Mouse (Mus musculus) hindbrain, embryonic 11.5 days (tissue): ENCODE measurements at regions not wholly inside any gene's neighbourhood (a gene's known extent, or its start where the extent isn't known, plus 50 kb on each side); places are given as distances from the start of the nearest gene placed in this dataset.
A peak's percentile ranks its signal among the peaks of the same experiment; 100 is the strongest.

Source experiments
- ATAC-seq: fragments of 200-750 bp; cut with Nextera tagmentation; 2 replicates; pipeline ENCODE4 v1.8.0; 2017; ENCODE audit warnings: mild to moderate bottlenecking, moderate TSS enrichment, moderate library complexity; ENCODE audit not compliant: low FRiP score
- DNase-seq: peaks from one replicate; pipeline ENCODE4 v3.0.0-alpha.2; 2015; ENCODE audit warnings: low spot score
- H3K27ac ChIP-seq: fragments of 300-500 bp; sonication (generic); 2 replicates; pipeline ENCODE4 v1.5.1; 2014; ENCODE audit warnings: mild to moderate bottlenecking, low read depth, low read length
- H3K27me3 ChIP-seq: fragments of 300-500 bp; sonication (generic); 2 replicates; pipeline ENCODE4 v1.6.1; 2014; ENCODE audit warnings: mild to moderate bottlenecking, low read length, moderate library complexity, mixed read lengths; ENCODE audit not compliant: control insufficient read depth, insufficient read depth
- H3K36me3 ChIP-seq: fragments of 300-500 bp; sonication (generic); 2 replicates; pipeline ENCODE4 v1.6.1; 2014; ENCODE audit warnings: mild to moderate bottlenecking, low read length, moderate library complexity, mixed read lengths; ENCODE audit not compliant: control insufficient read depth, insufficient read depth
- H3K4me1 ChIP-seq: fragments of 300-500 bp; sonication (generic); replicated peaks from 2 replicates; pipeline ENCODE4 v1.6.1; 2014; ENCODE audit warnings: low read length, mixed read lengths; ENCODE audit not compliant: control insufficient read depth, insufficient read depth
- H3K4me2 ChIP-seq: fragments of 300-500 bp; sonication (generic); replicated peaks from 2 replicates; pipeline ENCODE4 v1.6.1; 2014; ENCODE audit warnings: mild to moderate bottlenecking, low read depth, low read length
- H3K4me3 ChIP-seq: fragments of 300-500 bp; sonication (generic); 2 replicates; pipeline ENCODE4 v1.5.1; 2014; ENCODE audit warnings: low read depth, low read length
- H3K9ac ChIP-seq: fragments of 300-500 bp; sonication (generic); 2 replicates; pipeline ENCODE4 v1.6.1; 2014; ENCODE audit warnings: low read depth, low read length
- H3K9me3 ChIP-seq: fragments of 300-500 bp; sonication (generic); 2 replicates; pipeline ENCODE4 v1.6.1; 2016; ENCODE audit warnings: low read length; ENCODE audit not compliant: control insufficient read depth
- WGBS: fragments of 180-500 bp; shearing (Covaris S2); extraction: QIAGEN DNeasy Blood & Tissue Kit; methylation state at CpG from one replicate; pipeline ENCODE4 v1.1.7; 2014; 5-methylcytosine and 5-hydroxymethylcytosine counted together

- H3K4me2 ChIP-seq: no peak overlapping the region
- H3K4me3 ChIP-seq: no peak overlapping the region
- no peaks in the 10 kb centered on the region for H3K9me3 ChIP-seq
- WGBS: 81% methylated on average over 2 of the region's 2 CpGs
- no peak for DNase-seq
- no peak overlapping the region for H3K9ac ChIP-seq
- H3K27ac ChIP-seq: no peak overlapping the region
- H3K27me3 ChIP-seq: no peaks in the 10 kb centered on the region
- ATAC-seq: no peak
- H3K36me3 ChIP-seq: no peaks in the 10 kb centered on the region
- H3K4me1 ChIP-seq: no peaks in the 10 kb centered on the region
Measured at GRCm38 (mm10) chr13:101182387-101182786, 349.2 kb upstream of the Slc30a5 start.

- H3K4me2 ChIP-seq: no peak overlapping the region
- ATAC-seq: no peak
- H3K9me3 ChIP-seq: no peaks in the 10 kb centered on the region
- no peak overlapping the region for H3K27ac ChIP-seq
- H3K36me3 ChIP-seq: no peaks in the 10 kb centered on the region
- H3K4me1 ChIP-seq: no peaks in the 10 kb centered on the region
- H3K27me3 ChIP-seq: no peaks in the 10 kb centered on the region
- H3K4me3 ChIP-seq: no peak overlapping the region
- DNase-seq: no peak
- no peak overlapping the region for H3K9ac ChIP-seq
- 83% methylated on average over 8 of the region's 8 CpGs for WGBS
Measured at GRCm38 (mm10) chr13:101175017-101175689, 341.9 kb upstream of the Slc30a5 start.

- Histone ChIP-seq H3K9me3 (no peaks in the 10 kb centered on the region), H3K4me3 (no peak overlapping the region), H3K4me2 (no peak overlapping the region), H3K27me3 (no peaks in the 10 kb centered on the region), H3K27ac (no peak overlapping the region), H3K9ac (no peak overlapping the region), H3K4me1 (no peaks in the 10 kb centered on the region), H3K36me3 (no peaks in the 10 kb centered on the region)
- no peak for ATAC-seq
- WGBS: 61% methylated on average over 2 of the region's 2 CpGs
- peak; percentile 13 for DNase-seq
Measured at GRCm38 (mm10) chr13:101161768-101162167, 328.5 kb upstream of the Slc30a5 start.

GRCm38 (mm10) chr13:101159878-101160277 is 326.7 kb upstream of the Slc30a5 start:
- WGBS: 81% methylated on average over 3 of the region's 3 CpGs

GRCm38 (mm10) chr13:101153760-101154159 is 320.5 kb upstream of the Slc30a5 start:
- H3K4me1 ChIP-seq: no peaks in the 10 kb centered on the region
- ATAC-seq (no peak), DNase-seq (no peak)
- no peak overlapping the region for H3K4me2 ChIP-seq
- H3K4me3 ChIP-seq: no peak overlapping the region
- H3K36me3 ChIP-seq: no peaks in the 10 kb centered on the region
- H3K27me3 ChIP-seq: no peaks in the 10 kb centered on the region
- H3K9me3 ChIP-seq: no peaks in the 10 kb centered on the region
- no peak overlapping the region for H3K27ac ChIP-seq
- no peak overlapping the region for H3K9ac ChIP-seq

More at GRCm38 (mm10) chr13:101159878-101160277, 326.7 kb upstream of the Slc30a5 start:
- H3K9me3 ChIP-seq: no peaks in the 10 kb centered on the region
- H3K9ac ChIP-seq: no peak overlapping the region
- no peak overlapping the region for H3K27ac ChIP-seq
- no peaks in the 10 kb centered on the region for H3K36me3 ChIP-seq
- no peak overlapping the region for H3K4me2 ChIP-seq
- ATAC-seq: no peak
- no peak overlapping the region for H3K4me3 ChIP-seq
- DNase-seq: no peak
- no peaks in the 10 kb centered on the region for H3K4me1 ChIP-seq
- no peaks in the 10 kb centered on the region for H3K27me3 ChIP-seq

GRCm38 (mm10) chr13:101142761-101143160 is 309.5 kb upstream of the Slc30a5 start:
- Histone ChIP-seq H3K9ac (no peak overlapping the region), H3K36me3 (no peaks in the 10 kb centered on the region), H3K27ac (no peak overlapping the region), H3K27me3 (no peaks in the 10 kb centered on the region), H3K4me1 (no peaks in the 10 kb centered on the region), H3K4me2 (no peak overlapping the region), H3K4me3 (no peak overlapping the region), H3K9me3 (no peaks in the 10 kb centered on the region)
- 81% methylated on average over 3 of the region's 3 CpGs for WGBS
- DNase-seq (no peak), ATAC-seq (no peak)

- no peak overlapping the region for H3K4me2 ChIP-seq
- H3K27me3 ChIP-seq: no peaks in the 10 kb centered on the region
- no peaks in the 10 kb centered on the region for H3K4me1 ChIP-seq
- no peaks in the 10 kb centered on the region for H3K36me3 ChIP-seq
- DNase-seq: no peak
- ATAC-seq: no peak
- H3K27ac ChIP-seq: no peak overlapping the region
- no peaks in the 10 kb centered on the region for H3K9me3 ChIP-seq
- H3K9ac ChIP-seq: no peak overlapping the region
- H3K4me3 ChIP-seq: no peak overlapping the region
- 86% methylated on average over 6 of the region's 6 CpGs for WGBS
Measured at GRCm38 (mm10) chr13:101142104-101142735, 309.0 kb upstream of the Slc30a5 start.

- H3K9me3 ChIP-seq: no peaks in the 10 kb centered on the region
- H3K9ac ChIP-seq: no peak overlapping the region
- H3K36me3 ChIP-seq: no peaks in the 10 kb centered on the region
- H3K27ac ChIP-seq: no peak overlapping the region
- DNase-seq: no peak
- no peak overlapping the region for H3K4me3 ChIP-seq
- no peaks in the 10 kb centered on the region for H3K4me1 ChIP-seq
- H3K27me3 ChIP-seq: no peaks in the 10 kb centered on the region
- H3K4me2 ChIP-seq: no peak overlapping the region
- 87% methylated on average over 3 of the region's 3 CpGs for WGBS
- ATAC-seq: no peak
Measured at GRCm38 (mm10) chr13:101129466-101129865, 296.2 kb upstream of the Slc30a5 start.

- Histone ChIP-seq H3K4me2 (no peak overlapping the region), H3K4me1 (no peaks in the 10 kb centered on the region), H3K9me3 (no peaks in the 10 kb centered on the region), H3K27ac (no peak overlapping the region), H3K9ac (no peak overlapping the region), H3K36me3 (no peaks in the 10 kb centered on the region), H3K27me3 (no peaks in the 10 kb centered on the region), H3K4me3 (no peak overlapping the region)
- DNase-seq (no peak), ATAC-seq (no peak)
- WGBS: 85% methylated on average over 2 of the region's 2 CpGs
Measured at GRCm38 (mm10) chr13:101127808-101128207, 294.6 kb upstream of the Slc30a5 start.
